Mouse (Mus musculus): Measurements from ENCODE around the gene Gm12886. TPM values are rescaled to one million over a fixed set of nuclear protein-coding genes. Genes with fewer than 3 reads are reported as not detected.

Gene Gm12886
- polyA plus RNA-seq (2015; fragmentation: Illumina TruSeq; extraction: RNeasy Lipid Tissue Mini Kit (QIAGEN cat#74804); ENCODE audit: insufficient read depth, low replicate concordance) = not detected

GRCm38 (mm10) chr4:121422999-121423398 lies at the start of gene Gm12886:
Gm12886 (minus strand) TSS chr4:121423099.

Other genes starting within 250 kb of the Gm12886 start
- gene Rlf, start 208.0 kb downstream of the Gm12886 start, polyA plus RNA-seq (2015; fragmentation: Illumina TruSeq; extraction: RNeasy Lipid Tissue Mini Kit (QIAGEN cat#74804); ENCODE audit: insufficient read depth, low replicate concordance) = 33.8 TPM
- gene Gm12888, start 98.2 kb downstream of the Gm12886 start, polyA plus RNA-seq (2015; fragmentation: Illumina TruSeq; extraction: RNeasy Lipid Tissue Mini Kit (QIAGEN cat#74804); ENCODE audit: insufficient read depth, low replicate concordance) = not detected
- gene Gm12887, start 199.0 kb upstream of the Gm12886 start, polyA plus RNA-seq (2015; fragmentation: Illumina TruSeq; extraction: RNeasy Lipid Tissue Mini Kit (QIAGEN cat#74804); ENCODE audit: insufficient read depth, low replicate concordance) = not detected